Mouse (Mus musculus) olfactory bulb, adult 2 months (tissue): ENCODE data around the gene Tap1.

ENCODE experiments used
- CTCF ChIP-seq: fragments of 200-500 bp; IDR thresholded peaks from 2 replicates; pipeline ENCODE4 v1.5.1; 2012; ENCODE audit warnings: low read depth, mild to moderate bottlenecking, low read length, moderate library complexity; ENCODE audit not compliant: insufficient read depth
- POLR2A ChIP-seq: fragments of 200-500 bp; IDR thresholded peaks from 2 replicates; pipeline ENCODE4 v1.6.1; 2012; ENCODE audit warnings: mild to moderate bottlenecking, low read depth, low read length, moderate library complexity; ENCODE audit not compliant: insufficient read depth

- TF ChIP-seq CTCF (no peak), POLR2A (no peak)
These were observed 7.2 kb upstream of the Tap1 start for GRCm38 (mm10) chr17:34179913-34180859.
